Mouse (Mus musculus): ENCODE results near the gene Plppr5.

DNA sequence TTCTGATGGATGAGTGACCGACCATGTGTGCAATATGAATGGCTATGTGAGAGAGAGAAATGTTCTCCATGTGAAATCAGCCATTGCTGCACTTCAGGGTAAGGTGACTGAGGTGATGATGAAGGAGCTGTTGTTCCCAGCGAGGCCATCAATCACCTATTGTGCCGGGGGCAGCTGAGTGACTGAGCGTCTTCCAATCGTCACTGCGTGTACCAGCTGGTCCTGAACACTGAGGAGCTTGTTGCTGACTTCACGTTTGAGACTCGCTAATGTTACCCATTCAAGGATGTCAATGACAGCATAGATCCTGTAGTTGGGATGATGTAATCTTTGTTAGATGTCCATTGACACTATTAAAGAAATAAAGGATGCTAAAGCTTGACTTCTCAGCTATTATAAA is 74.0 kb downstream of the Plppr5 start:
- TF ChIP-seq POLR2A (IDR thresholded peaks at IDR 0.05; ENCODE audit: insufficient read depth, low read depth, low read length): no peak
- TF ChIP-seq CTCF (IDR thresholded peaks at IDR 0.05; ENCODE audit: insufficient read depth, low read depth, low read length): no peak
